Mouse (Mus musculus): ENCODE results near the gene Ikbkg. TPM values are rescaled to one million over a fixed set of nuclear protein-coding genes. Genes with fewer than 3 reads are reported as not detected.
"Not testable (repeated sequence)": the region's sequence is repeated elsewhere in the genome, so short reads cannot be mapped to it uniquely, and the experiment has no call there.

Ikbkg gene
- total RNA-seq, 2 experiments from 2014 or later, result 60.2 to 65.5 TPM

DNA sequence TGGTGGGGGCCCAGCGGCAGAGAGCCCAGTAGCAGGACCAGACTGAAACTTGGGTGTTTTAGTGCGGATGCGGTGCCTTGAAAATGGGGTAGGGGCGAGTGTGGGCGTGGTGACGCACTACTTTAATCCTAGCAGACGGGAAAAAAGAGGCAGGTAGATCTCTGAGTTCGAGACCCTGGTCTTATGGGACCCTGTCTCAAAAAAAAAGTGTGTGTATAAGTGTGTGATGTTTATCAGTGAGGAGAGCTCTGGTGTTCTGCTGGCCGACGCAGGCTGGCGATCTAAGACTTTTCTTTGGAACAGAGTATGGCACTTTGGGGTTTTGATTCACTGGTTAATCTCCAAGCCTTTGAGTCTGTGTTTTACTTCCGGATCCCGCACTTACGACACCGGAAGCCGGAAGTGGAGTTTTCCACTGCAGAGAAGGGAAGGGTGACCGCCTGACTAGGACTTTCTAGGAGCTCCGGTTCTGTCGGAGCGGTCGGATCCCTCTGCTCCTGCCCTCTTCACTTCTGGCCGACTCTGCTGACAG lies 36.3 kb downstream of the Ikbkg start:
- DNase-seq (ENCODE audit: low spot score in 2 of 2), result peak; percentile 11 to 29

DNA sequence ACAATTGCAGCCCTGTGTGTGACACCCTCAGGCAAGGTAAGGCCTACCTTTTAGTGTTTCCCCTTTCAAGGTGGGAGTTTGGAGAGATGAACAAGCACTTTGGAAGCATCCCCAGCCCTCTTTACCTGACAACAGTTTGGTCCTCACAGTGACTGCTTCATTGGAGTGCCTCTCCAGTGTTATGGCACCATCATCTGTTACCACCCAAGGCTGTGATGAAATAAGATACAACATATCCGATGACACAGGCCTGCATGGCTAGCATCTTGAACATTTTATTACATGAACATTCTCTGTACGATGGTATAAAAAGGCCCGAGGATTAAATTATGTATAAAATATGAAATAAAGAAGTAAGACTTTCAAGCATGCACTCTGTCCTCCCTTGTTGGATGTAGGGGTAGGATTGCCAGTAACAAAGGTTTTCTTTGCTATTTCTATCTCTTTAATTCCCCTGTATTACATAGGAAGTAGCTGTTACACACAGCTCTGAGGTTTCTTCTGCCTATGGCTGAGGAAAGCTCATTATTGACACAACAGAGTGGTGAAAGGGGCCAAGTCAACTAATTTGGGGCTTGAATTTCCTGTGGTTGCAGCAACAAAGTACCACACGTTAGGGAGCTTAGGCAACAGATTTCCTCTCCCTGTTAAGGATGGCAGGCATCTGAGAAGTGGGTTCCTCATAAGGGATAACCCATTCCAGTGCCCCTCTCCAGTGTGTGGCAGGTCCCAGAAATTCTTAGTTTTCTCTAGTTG lies 58.2 kb downstream of the Ikbkg start:
- no peak for DNase-seq (ENCODE audit: low spot score in 2 of 2)

DNA sequence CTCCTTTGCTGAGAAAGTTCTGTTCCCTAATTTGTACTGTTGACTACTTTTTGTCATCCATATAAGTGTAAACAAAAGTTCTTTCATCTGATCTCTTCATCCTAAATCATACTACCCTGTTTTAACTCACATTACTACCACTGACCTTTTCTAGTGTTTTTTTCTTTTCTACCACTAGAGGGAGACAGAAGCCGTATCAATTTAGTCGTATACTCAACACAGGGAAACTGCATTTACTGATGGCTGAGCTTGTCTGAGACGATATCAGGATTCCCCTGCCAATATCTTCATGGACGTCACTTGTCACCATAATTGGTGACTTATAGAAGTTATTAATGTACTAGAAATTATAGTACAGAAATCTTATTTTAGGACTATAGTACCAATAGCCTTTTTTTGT lies 59.7 kb downstream of the Ikbkg start:
- DNase-seq (ENCODE audit: low spot score in 2 of 2), result no peak

DNA sequence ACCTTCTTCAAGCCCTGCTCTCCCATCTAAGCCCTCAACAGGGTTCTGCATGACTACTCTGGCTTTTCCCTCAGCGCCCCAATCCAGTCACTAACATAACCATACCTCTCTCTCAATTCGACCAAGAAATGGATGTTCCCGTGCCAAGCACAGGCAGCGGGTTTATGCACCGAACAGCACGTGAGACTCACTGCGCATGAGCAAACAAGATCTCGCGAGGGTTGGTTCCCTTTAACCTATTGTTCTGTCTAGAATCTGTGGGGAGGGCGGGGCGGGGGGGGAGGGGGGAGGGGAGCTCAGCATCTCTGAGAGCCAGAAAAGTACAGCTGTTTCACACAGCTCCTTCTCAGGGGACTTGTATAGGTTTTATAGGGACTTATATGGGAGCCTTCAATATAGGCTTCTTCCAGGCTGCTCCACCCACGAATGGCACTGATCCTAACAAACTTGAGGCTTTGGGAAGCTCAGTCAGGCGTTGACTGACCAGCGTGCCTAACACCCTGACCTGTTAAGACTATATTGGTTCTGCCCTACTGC lies 88.3 kb downstream of the Ikbkg start, which contains the start of gene Gm6880:
Gene Gm6880 (minus strand): TSS at position 51 of the 537 bp plus-strand sequence.
- DNase-seq (ENCODE audit: low spot score in 2 of 2), result not testable (repeated sequence)

GRCm38 (mm10) chrX:74497131-74497530 lies 104.0 kb downstream of the Ikbkg start:
- no peak for DNase-seq (ENCODE audit: low spot score in 2 of 2)

Other genes with a start within 250 kb of the Ikbkg start
- gene Tex28, start 225.5 kb upstream of the Ikbkg start, total RNA-seq (2021), result not detected
- not detected for gene Tktl1, start 216.0 kb upstream of the Ikbkg start, total RNA-seq (2021)
- gene Flna, start 143.5 kb upstream of the Ikbkg start, total RNA-seq (2021), result 100 to 1,000 TPM; 207 to 261 TPM
- 10 to 100 TPM; 46.9 to 51.7 TPM for gene Emd, start 138.6 kb upstream of the Ikbkg start, total RNA-seq (2021)
- 100 to 1,000 TPM; 472 to 522 TPM for gene Rpl10, start 122.5 kb upstream of the Ikbkg start, total RNA-seq (2021)
- gene Taz, start 111.4 kb upstream of the Ikbkg start, total RNA-seq (2021), result 100 to 1,000 TPM in 1 of 2 experiments, 10 to 100 TPM in 1; 95.2 to 102 TPM
- gene Dnase1l1, start 111.0 kb upstream of the Ikbkg start, total RNA-seq (2021), result 10 to 100 TPM; 13.5 to 16.4 TPM
- 100 to 1,000 TPM; 135 to 140 TPM for gene Atp6ap1, start 96.2 kb upstream of the Ikbkg start, total RNA-seq (2021)
- gene Gdi1, start 88.3 kb upstream of the Ikbkg start, total RNA-seq (2021), result 100 to 1,000 TPM; 153 to 190 TPM
- gene Fam50a, start 80.3 kb upstream of the Ikbkg start, total RNA-seq (2021), result 10 to 100 TPM; 49.7 to 55.5 TPM
- 10 to 100 TPM; 17.4 to 22.7 TPM for gene Plxna3, start 64.2 kb upstream of the Ikbkg start, total RNA-seq (2021)
- 10 to 100 TPM; 64.0 to 74.8 TPM for gene Lage3, start 39.7 kb upstream of the Ikbkg start, total RNA-seq (2021)
- 10 to 100 TPM; 52.7 to 56.9 TPM for gene Ubl4a, start 20.1 kb upstream of the Ikbkg start, total RNA-seq (2021)
- gene Slc10a3, start 19.9 kb upstream of the Ikbkg start, total RNA-seq (2021), result 10 to 100 TPM; 13.7 to 17.5 TPM
- 10 to 100 TPM; 26.0 to 32.0 TPM for gene Fam3a, start within 50 bp of the Ikbkg start, total RNA-seq (2021)
- gene G6pdx, start 35.9 kb downstream of the Ikbkg start, total RNA-seq (2021), result 10 to 100 TPM; 84.9 to 86.2 TPM
- not detected for gene Gm6880, start 88.1 kb downstream of the Ikbkg start, total RNA-seq (2021)
- gene Olfr1326-ps1, start 181.6 kb downstream of the Ikbkg start, total RNA-seq (2021), result not detected
- not detected for gene Olfr1325, start 199.4 kb downstream of the Ikbkg start, total RNA-seq (2021)

Measured in adrenal gland, postnatal 4 days (tissue).